Mouse (Mus musculus) lung, adult 2 months (tissue): ENCODE measurements around the gene Mtg2.
A peak's percentile ranks its signal among the peaks of the same experiment; 100 is the strongest.

Experiments used
- CTCF ChIP-seq: fragments of 200-500 bp; IDR thresholded peaks from 2 replicates; pipeline ENCODE4 v1.5.1; 2011; ENCODE audit warnings: mild to moderate bottlenecking, low read length, control low read depth; ENCODE audit not compliant: insufficient read depth
- POLR2A ChIP-seq: fragments of 200-500 bp; IDR thresholded peaks from 2 replicates; pipeline ENCODE4 v1.6.1; 2011; ENCODE audit warnings: low read depth, mild to moderate bottlenecking, control low read depth, low read length, borderline replicate concordance; ENCODE audit errors: extremely low read depth

GRCm38 (mm10) chr2:180051986-180052733 is 18.2 kb upstream of the Mtg2 start:
- TF ChIP-seq CTCF (peak; percentile 43; the same call in 1 of the 2 replicates), POLR2A (no peak)
